Mouse (Mus musculus) frontal cortex, adult (tissue): ENCODE data around the gene Sertad2.

Experiments used
- ATAC-seq: cut with Nextera tagmentation; 2 replicates; pipeline ENCODE4 v1.9.2; 2017; ENCODE audit warnings: mild to moderate bottlenecking, moderate library complexity, mixed read lengths; ENCODE audit not compliant: low TSS enrichment

Gene Sertad2

GRCm38 (mm10) chr11:20544801-20545515 lies 1.9 kb downstream of the Sertad2 start:
- ATAC-seq, result no peak

- ATAC-seq, result no peak
Measured at GRCm38 (mm10) chr11:20549481-20549880, 6.4 kb downstream of the Sertad2 start.

- ATAC-seq, result no peak
Measured at GRCm38 (mm10) chr11:20550196-20550595, 7.1 kb downstream of the Sertad2 start.

- ATAC-seq, result no peak
Measured at GRCm38 (mm10) chr11:20552059-20552458, 9.0 kb downstream of the Sertad2 start.

- 0 out of 2 replicates have a peak, but pooled peaks have one; percentile 29 for ATAC-seq
Measured at GRCm38 (mm10) chr11:20552758-20553673, 10.0 kb downstream of the Sertad2 start.

- no peak for ATAC-seq
Measured at GRCm38 (mm10) chr11:20555651-20556050, 12.6 kb downstream of the Sertad2 start.

GRCm38 (mm10) chr11:20556163-20556911 lies 13.3 kb downstream of the Sertad2 start:
- ATAC-seq, result no peak

- ATAC-seq, result no peak
Measured at GRCm38 (mm10) chr11:20559236-20559950, 16.3 kb downstream of the Sertad2 start.

- ATAC-seq, result no peak
Measured at GRCm38 (mm10) chr11:20559951-20560642, 17.0 kb downstream of the Sertad2 start.

- ATAC-seq, result peak; percentile 60; the same call in 1 of the 2 replicates
Measured at GRCm38 (mm10) chr11:20561323-20562002, 18.4 kb downstream of the Sertad2 start.

- ATAC-seq, result no peak
Measured at GRCm38 (mm10) chr11:20565057-20565456, 22.0 kb downstream of the Sertad2 start.

- ATAC-seq, result peak; percentile 90
Measured at GRCm38 (mm10) chr11:20571702-20572413, 28.8 kb downstream of the Sertad2 start.

GRCm38 (mm10) chr11:20576046-20576635 lies 33.1 kb downstream of the Sertad2 start:
- ATAC-seq, result no peak

GRCm38 (mm10) chr11:20582758-20583157 lies 39.7 kb downstream of the Sertad2 start:
- ATAC-seq, result no peak

- no peak for ATAC-seq
Measured at GRCm38 (mm10) chr11:20585297-20585696, 42.2 kb downstream of the Sertad2 start.

- ATAC-seq, result no peak
Measured at GRCm38 (mm10) chr11:20586180-20586579, 43.1 kb downstream of the Sertad2 start.

- no peak for ATAC-seq
Measured at GRCm38 (mm10) chr11:20589393-20589792, 46.3 kb downstream of the Sertad2 start.

- ATAC-seq, result no peak
Measured at GRCm38 (mm10) chr11:20592010-20592409, 49.0 kb downstream of the Sertad2 start.
